Mouse (Mus musculus) testis, adult 2 months (tissue): Measurements from ENCODE around the gene Hdac11.

Experiments
- CTCF ChIP-seq: fragments of 200-500 bp; IDR thresholded peaks from 2 replicates; pipeline ENCODE4 v1.5.1; 2012; ENCODE audit warnings: low read depth, mild to moderate bottlenecking, inconsistent platforms, low read length, moderate library complexity; ENCODE audit not compliant: control insufficient read depth, insufficient read depth, insufficient replicate concordance
- POLR2A ChIP-seq: fragments of 200-500 bp; IDR thresholded peaks from 2 replicates; pipeline ENCODE4 v1.6.1; 2012; ENCODE audit warnings: low read depth, mild to moderate bottlenecking, inconsistent platforms, low read length, moderate library complexity; ENCODE audit not compliant: control insufficient read depth

DNA sequence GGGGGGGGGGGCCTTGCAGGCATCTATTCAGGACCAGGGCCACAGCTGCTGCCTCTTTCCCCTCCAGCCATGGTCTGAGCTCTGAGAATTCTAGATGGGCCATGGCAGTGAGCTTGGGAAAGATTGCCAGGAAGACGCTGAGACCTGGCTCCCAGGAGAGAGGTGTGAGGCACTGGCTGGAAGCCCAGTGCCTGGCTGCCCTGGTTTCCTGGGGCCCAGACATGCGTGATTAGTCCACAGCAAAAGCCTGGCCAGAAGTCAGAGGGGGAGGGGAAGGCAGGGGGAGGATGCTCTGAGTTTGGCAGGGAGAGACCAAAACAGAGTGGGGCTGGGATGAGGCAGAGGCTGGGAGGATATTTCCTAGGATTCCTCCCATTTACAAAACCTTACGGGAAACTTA is 3.9 kb downstream of the Hdac11 start:
- TF ChIP-seq CTCF (no peak), POLR2A (no peak)
